Mouse (Mus musculus) mouse embryonic stem cell (cell line): ENCODE data around the gene Arhgap15.

Experiments used
- in situ Hi-C, 2 experiments: fragments of 300-500 bp; cut with MboI; formaldehyde crosslinking; loops; 1 replicate in 1 of 2; 3 replicates in 1 of 2; pipeline ENCODE4 v1.14.3; 2019 to 2020; ENCODE audit warnings: low sequenced_read_pairs in 2 of 2, low pct_unique_long_range_greater_than_20kb in 1 of 2, mixed read lengths in 1 of 2; ENCODE audit not compliant: unreplicated experiment in 1 of 2

Arhgap15 gene

GRCm38 (mm10) chr2:44419547-44420225 lies 671.1 kb downstream of the Arhgap15 start:
- in situ Hi-C loops: no loop called here

- in situ Hi-C loops: no loop called here
Measured at GRCm38 (mm10) chr2:44430521-44430920, 681.9 kb downstream of the Arhgap15 start.

- in situ Hi-C loops: no loop called here
Measured at GRCm38 (mm10) chr2:44436652-44437051, 688.0 kb downstream of the Arhgap15 start.

- in situ Hi-C loops: no loop called here
Measured at GRCm38 (mm10) chr2:44437496-44438057, 689.0 kb downstream of the Arhgap15 start.

GRCm38 (mm10) chr2:44438070-44438469 lies 689.4 kb downstream of the Arhgap15 start:
- in situ Hi-C loops: no loop called here

GRCm38 (mm10) chr2:44444938-44445337 lies 696.3 kb downstream of the Arhgap15 start:
- in situ Hi-C loops: no loop called here
